Mouse (Mus musculus): ENCODE data around the gene Rhof. TPM values are rescaled to one million over a fixed set of nuclear protein-coding genes. Genes with fewer than 3 reads are reported as not detected.

The Rhof gene
- polyA plus RNA-seq, 1 experiment = 1.6 TPM

DNA sequence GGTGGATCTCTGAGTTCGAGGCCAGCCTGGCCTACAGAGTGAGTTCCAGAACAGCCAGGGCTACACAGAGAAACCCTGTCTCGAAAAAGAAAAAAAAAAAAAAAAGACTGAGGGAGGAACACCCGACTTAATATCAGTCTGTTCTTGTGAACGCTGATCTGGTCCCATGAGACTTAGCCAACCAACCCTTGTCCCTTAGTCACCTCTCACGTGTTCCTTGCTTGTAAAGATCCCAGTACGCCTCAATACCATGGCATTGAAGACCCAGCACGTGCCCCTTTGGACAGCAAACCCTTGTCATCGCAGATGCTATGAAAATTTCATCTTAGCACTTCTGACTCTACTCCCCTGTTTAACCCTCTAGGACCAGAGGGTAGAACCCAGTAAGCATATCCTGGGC lies 36.2 kb downstream of the Rhof start:
- peak overlapping the region; percentile 45 for H3K4me2 ChIP-seq (ENCODE audit: low read depth)
- no peak overlapping the region for H3ac ChIP-seq (ENCODE audit: control insufficient read depth, insufficient read length)
- H3K27me3 ChIP-seq (ENCODE audit: control insufficient read depth, insufficient read depth, insufficient read length) = no peaks in the 10 kb centered on the region
- no peak overlapping the region for H3K4me3 ChIP-seq
- no peak for TF ChIP-seq POLR2A (IDR thresholded peaks at IDR 0.05; ENCODE audit: insufficient read length, low read depth)
- TF ChIP-seq TCF12 (IDR thresholded peaks at IDR 0.05; ENCODE audit: insufficient read depth, poor library complexity, severe bottlenecking) = no peak
- TF ChIP-seq MAX (IDR thresholded peaks at IDR 0.05; ENCODE audit: low read depth) = no peak
- no peak for TF ChIP-seq SRF (IDR thresholded peaks at IDR 0.05; ENCODE audit: control insufficient read depth, insufficient read length, low read depth)
- TF ChIP-seq MYOD1 (IDR thresholded peaks at IDR 0.05; ENCODE audit: control insufficient read depth in 1 of 3, insufficient read length in 2 of 3, low read depth in 2 of 3) = no peak
- no peak for TF ChIP-seq E2F4 (IDR thresholded peaks at IDR 0.05; ENCODE audit: insufficient read depth)
- TF ChIP-seq MYOG (IDR thresholded peaks at IDR 0.05; ENCODE audit: control insufficient read depth in 1 of 3, insufficient read depth in 1 of 3, insufficient read length in 2 of 3, low read depth in 2 of 3) = no peak
- TF ChIP-seq POLR2AphosphoS2 (IDR thresholded peaks at IDR 0.05; ENCODE audit: insufficient read length, low read depth) = no peak
- no peak for TF ChIP-seq USF1 (IDR thresholded peaks at IDR 0.05; ENCODE audit: low read depth)
- no peak for TF ChIP-seq TCF3 (IDR thresholded peaks at IDR 0.05; ENCODE audit: insufficient read length, low read depth)
- no peak for TF ChIP-seq REST (IDR thresholded peaks at IDR 0.05; ENCODE audit: insufficient read depth, insufficient read length)
- no peak for TF ChIP-seq CEBPB (IDR thresholded peaks at IDR 0.05; ENCODE audit: insufficient read depth, poor library complexity, severe bottlenecking)
- H3K36me3 ChIP-seq (ENCODE audit: control insufficient read depth, insufficient read depth) = peaks cover 21% of the 10 kb centered on the region
- no peaks in the 10 kb centered on the region for H3K79me2 ChIP-seq (ENCODE audit: control insufficient read depth, insufficient read depth)

DNA sequence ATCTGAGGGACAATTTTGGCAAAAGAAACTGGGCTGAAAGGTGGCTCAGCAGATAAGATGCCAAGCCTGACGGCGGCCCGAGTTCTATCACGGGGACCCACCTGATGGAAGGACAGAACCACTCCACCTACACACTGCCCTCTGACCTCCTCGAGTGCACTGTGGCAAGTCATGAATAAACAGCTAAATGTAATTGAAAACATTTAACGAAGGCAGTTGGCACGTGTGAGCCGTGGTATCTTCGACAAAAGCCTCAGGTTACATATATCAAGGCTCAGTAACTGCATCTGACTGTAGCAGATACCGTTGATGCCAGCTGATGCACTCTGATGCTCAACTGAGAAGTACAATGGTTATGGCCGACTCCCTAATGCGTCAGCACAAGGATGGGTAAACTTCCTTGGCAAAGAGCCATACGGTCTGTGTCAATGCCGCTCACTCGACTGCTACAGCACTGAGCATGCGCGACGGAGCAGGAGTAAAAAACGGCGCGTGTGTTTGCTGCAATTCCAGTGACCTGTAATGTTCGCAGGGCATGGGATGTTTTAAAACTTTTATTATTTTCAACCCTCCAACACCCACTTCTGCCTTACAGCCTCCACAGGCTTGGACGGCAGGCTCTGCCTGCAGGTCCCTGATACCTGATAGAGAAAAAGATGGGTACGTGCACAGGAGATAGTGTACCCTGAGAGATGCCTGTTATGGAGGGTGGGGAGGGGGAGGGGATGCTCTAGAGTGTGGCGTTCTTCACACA lies 38.1 kb downstream of the Rhof start:
- Histone ChIP-seq H3K79me2 (ENCODE audit: control insufficient read depth, insufficient read depth) (peaks cover 3% of the 10 kb centered on the region), H3K4me2 (ENCODE audit: low read depth) (no peak overlapping the region), H3K27me3 (ENCODE audit: control insufficient read depth, insufficient read depth, insufficient read length) (no peaks in the 10 kb centered on the region), H3ac (ENCODE audit: control insufficient read depth, insufficient read length) (no peak overlapping the region), H3K4me3 (no peak overlapping the region), H3K36me3 (ENCODE audit: control insufficient read depth, insufficient read depth) (peaks cover 8% of the 10 kb centered on the region)
- no peak for TF ChIP-seq MYOG (IDR thresholded peaks at IDR 0.05; ENCODE audit: control insufficient read depth in 1 of 3, insufficient read depth in 1 of 3, insufficient read length in 2 of 3, low read depth in 2 of 3)
- no peak for TF ChIP-seq POLR2AphosphoS2 (IDR thresholded peaks at IDR 0.05; ENCODE audit: insufficient read length, low read depth)
- no peak for TF ChIP-seq USF1 (IDR thresholded peaks at IDR 0.05; ENCODE audit: low read depth)
- TF ChIP-seq POLR2A (IDR thresholded peaks at IDR 0.05; ENCODE audit: insufficient read length, low read depth) = no peak
- no peak for TF ChIP-seq TCF12 (IDR thresholded peaks at IDR 0.05; ENCODE audit: insufficient read depth, poor library complexity, severe bottlenecking)
- no peak for TF ChIP-seq REST (IDR thresholded peaks at IDR 0.05; ENCODE audit: insufficient read depth, insufficient read length)
- no peak for TF ChIP-seq SRF (IDR thresholded peaks at IDR 0.05; ENCODE audit: control insufficient read depth, insufficient read length, low read depth)
- TF ChIP-seq TCF3 (IDR thresholded peaks at IDR 0.05; ENCODE audit: insufficient read length, low read depth) = no peak

GRCm38 (mm10) chr5:123093077-123093633 lies 39.3 kb downstream of the Rhof start:
- Histone ChIP-seq H3K27me3 (ENCODE audit: control insufficient read depth, insufficient read depth, insufficient read length) (no peaks in the 10 kb centered on the region), H3ac (ENCODE audit: control insufficient read depth, insufficient read length) (no peak overlapping the region), H3K4me3 (no peak overlapping the region), H3K36me3 (ENCODE audit: control insufficient read depth, insufficient read depth) (peaks cover 6% of the 10 kb centered on the region), H3K79me2 (ENCODE audit: control insufficient read depth, insufficient read depth) (peaks cover 3% of the 10 kb centered on the region), H3K4me2 (ENCODE audit: low read depth) (no peak overlapping the region)
- no peak for TF ChIP-seq POLR2A (IDR thresholded peaks at IDR 0.05; ENCODE audit: insufficient read length, low read depth)
- no peak for TF ChIP-seq POLR2AphosphoS2 (IDR thresholded peaks at IDR 0.05; ENCODE audit: insufficient read length, low read depth)
- TF ChIP-seq REST (IDR thresholded peaks at IDR 0.05; ENCODE audit: insufficient read depth, insufficient read length) = no peak
- no peak for TF ChIP-seq USF1 (IDR thresholded peaks at IDR 0.05; ENCODE audit: low read depth)

DNA sequence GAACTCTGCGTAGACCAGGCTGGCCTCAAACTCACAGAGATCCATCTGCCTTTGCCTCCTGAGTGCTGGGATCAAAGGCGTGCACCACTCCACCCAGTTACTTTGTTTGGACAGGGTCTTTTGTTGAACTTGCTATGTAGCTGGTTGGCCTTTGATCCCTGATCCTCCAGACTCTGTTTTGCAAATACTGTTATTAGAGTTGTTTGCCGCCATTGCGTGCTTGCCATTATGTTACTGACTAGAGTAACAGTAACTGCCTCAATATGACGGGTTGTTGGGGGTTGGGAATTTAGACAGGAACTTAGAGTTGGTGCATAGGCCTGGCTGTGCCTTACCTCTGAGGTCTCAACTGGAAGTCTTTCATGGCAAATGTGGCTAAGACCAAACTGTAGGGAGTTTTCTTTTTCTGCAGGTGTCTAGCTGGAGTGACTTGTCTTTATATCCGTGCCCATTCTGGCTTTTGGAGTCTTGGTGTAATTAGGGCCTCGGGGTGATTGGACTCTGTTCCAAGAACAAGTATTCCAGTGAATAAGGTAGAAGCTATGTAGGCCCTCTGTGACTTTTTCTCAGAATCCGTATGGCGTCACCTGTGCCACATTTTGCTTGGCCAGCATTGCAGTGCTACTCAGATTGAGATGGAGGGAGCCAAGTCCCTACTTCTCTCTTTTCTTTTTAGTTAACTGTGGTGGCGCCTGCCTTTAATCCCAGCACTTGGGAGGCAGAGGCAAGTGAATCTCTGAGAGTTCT lies 41.8 kb downstream of the Rhof start:
- no peak overlapping the region for H3K4me3 ChIP-seq
- no peak overlapping the region for H3K4me2 ChIP-seq (ENCODE audit: low read depth)
- no peaks in the 10 kb centered on the region for H3K27me3 ChIP-seq (ENCODE audit: control insufficient read depth, insufficient read depth, insufficient read length)
- H3K79me2 ChIP-seq (ENCODE audit: control insufficient read depth, insufficient read depth) = peaks cover 8% of the 10 kb centered on the region
- TF ChIP-seq MAX (IDR thresholded peaks at IDR 0.05; ENCODE audit: low read depth) (no peak), TCF3 (IDR thresholded peaks at IDR 0.05; ENCODE audit: insufficient read length, low read depth) (no peak), USF1 (IDR thresholded peaks at IDR 0.05; ENCODE audit: low read depth) (no peak), SRF (IDR thresholded peaks at IDR 0.05; ENCODE audit: control insufficient read depth, insufficient read length, low read depth) (no peak), POLR2AphosphoS2 (IDR thresholded peaks at IDR 0.05; ENCODE audit: insufficient read length, low read depth) (no peak), MYOD1 (IDR thresholded peaks at IDR 0.05; ENCODE audit: control insufficient read depth in 1 of 3, insufficient read length in 2 of 3, low read depth in 2 of 3) (no peak), CEBPB (IDR thresholded peaks at IDR 0.05; ENCODE audit: insufficient read depth, poor library complexity, severe bottlenecking) (no peak), E2F4 (IDR thresholded peaks at IDR 0.05; ENCODE audit: insufficient read depth) (no peak), MYOG (IDR thresholded peaks at IDR 0.05; ENCODE audit: control insufficient read depth in 1 of 3, insufficient read depth in 1 of 3, insufficient read length in 2 of 3, low read depth in 2 of 3) (no peak), TCF12 (IDR thresholded peaks at IDR 0.05; ENCODE audit: insufficient read depth, poor library complexity, severe bottlenecking) (no peak), REST (IDR thresholded peaks at IDR 0.05; ENCODE audit: insufficient read depth, insufficient read length) (no peak), POLR2A (IDR thresholded peaks at IDR 0.05; ENCODE audit: insufficient read length, low read depth) (no peak)
- H3ac ChIP-seq (ENCODE audit: control insufficient read depth, insufficient read length) = no peak overlapping the region
- no peaks in the 10 kb centered on the region for H3K36me3 ChIP-seq (ENCODE audit: control insufficient read depth, insufficient read depth)

All from myocyte (in vitro differentiated cells).